Mouse (Mus musculus) midbrain, embryonic 10.5 days (tissue): ENCODE measurements around the gene C1s1. TPM values are rescaled to one million over a fixed set of nuclear protein-coding genes. Genes with fewer than 3 reads are reported as not detected.
"Not testable (repeated sequence)": the region's sequence is repeated elsewhere in the genome, so short reads cannot be mapped to it uniquely, and the experiment has no call there.

Experiments
- DNase-seq: peaks from one replicate; pipeline ENCODE4 v3.0.0-alpha.2; 2017; ENCODE audit warnings: low spot score
- H3K27ac ChIP-seq: fragments of 300-500 bp; sonication (generic); replicated peaks from 2 replicates; pipeline ENCODE4 v1.5.1; 2016; ENCODE audit warnings: mild to moderate bottlenecking
- H3K27me3 ChIP-seq: fragments of 300-500 bp; sonication (generic); 2 replicates; pipeline ENCODE4 v1.6.1; 2016; ENCODE audit warnings: low read depth, mild to moderate bottlenecking; ENCODE audit not compliant: poor library complexity, severe bottlenecking
- H3K36me3 ChIP-seq: fragments of 300-500 bp; sonication (generic); 2 replicates; pipeline ENCODE4 v1.6.1; 2016; ENCODE audit warnings: mild to moderate bottlenecking, moderate library complexity
- H3K4me1 ChIP-seq: fragments of 300-500 bp; sonication (generic); 2 replicates; pipeline ENCODE4 v1.6.1; 2016
- H3K4me3 ChIP-seq: fragments of 300-500 bp; sonication (generic); 2 replicates; pipeline ENCODE4 v1.5.1; 2016; ENCODE audit warnings: mild to moderate bottlenecking, moderate library complexity
- H3K9me3 ChIP-seq: fragments of 300-500 bp; sonication (generic); replicated peaks from 2 replicates; pipeline ENCODE4 v1.6.1; 2016; ENCODE audit warnings: mild to moderate bottlenecking
- WGBS: fragments of 180-500 bp; shearing (Covaris S2); methylation state at CpG from one replicate; pipeline ENCODE4 v1.1.7; 2016; 5-methylcytosine and 5-hydroxymethylcytosine counted together
- polyA plus RNA-seq: library from polyadenylated mRNA; unstranded; fragments of >200 nt; fragmentation: Nextera tagmentation; extraction: Ambion mirVana; gene quantifications from 2 replicates; pipeline ENCODE4 v1.2.1, GENCODE M21; 2016

The C1s1 gene
- polyA plus RNA-seq, 1 experiment from 2014 or later, result 0.37 TPM

DNA sequence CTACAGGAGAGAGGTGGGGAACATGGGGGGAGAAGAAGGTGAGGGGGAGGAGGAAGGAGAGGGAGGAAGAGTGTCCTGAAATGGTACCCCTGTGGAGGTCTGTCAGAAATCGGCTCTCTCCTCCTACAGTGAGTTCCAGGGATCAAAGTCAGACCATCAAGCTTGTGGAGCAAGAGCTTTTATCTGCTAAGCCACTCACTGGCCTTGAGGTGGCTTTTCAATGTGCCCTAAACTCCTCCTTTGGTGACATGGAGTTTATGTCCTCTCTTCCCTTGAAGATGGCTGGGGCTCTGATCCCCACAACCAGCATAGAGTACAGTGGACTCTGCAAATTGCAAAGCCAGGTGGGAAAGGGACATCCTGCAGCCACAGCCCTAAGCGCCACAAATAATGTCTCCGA is 5.8 kb upstream of the C1s1 start:
- whole genome bisulfite sequencing, result 91% methylated on average over 3 of the region's 3 CpGs

DNA sequence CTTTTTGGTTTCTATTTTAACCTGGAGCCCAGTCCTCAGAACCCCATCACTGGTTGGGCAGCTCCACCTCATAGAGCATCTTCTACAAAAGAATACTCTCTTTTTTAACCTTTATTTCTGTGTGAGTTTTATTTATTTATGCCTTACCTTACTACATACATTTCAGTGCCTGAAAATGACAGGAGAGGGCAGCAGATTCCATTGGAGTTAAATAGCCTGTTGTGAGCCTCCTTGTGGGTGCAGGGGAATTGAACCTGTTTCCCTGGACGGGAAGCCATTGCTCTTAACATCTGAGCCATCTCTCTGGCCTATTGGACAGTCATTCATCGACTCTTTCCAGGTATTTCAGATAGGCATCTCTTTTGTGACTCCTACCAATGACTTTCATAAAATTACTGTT is 3.3 kb upstream of the C1s1 start:
- no peak for DNase-seq
- WGBS, result 90% methylated on average over 2 of the region's 2 CpGs
- H3K4me1 ChIP-seq, result no peaks in the 10 kb centered on the region
- H3K36me3 ChIP-seq, result no peaks in the 10 kb centered on the region
- H3K4me3 ChIP-seq, result no peak overlapping the region
- H3K27ac ChIP-seq, result no peak overlapping the region
- peaks cover 7% of the 10 kb centered on the region for H3K9me3 ChIP-seq
- H3K27me3 ChIP-seq, result no peaks in the 10 kb centered on the region

More for the DNA sequence above, 5.8 kb upstream of the C1s1 start:
- peaks cover 18% of the 10 kb centered on the region for H3K9me3 ChIP-seq
- H3K4me1 ChIP-seq, DNase-seq, H3K4me3 ChIP-seq, H3K27ac ChIP-seq, H3K36me3 ChIP-seq, H3K27me3 ChIP-seq: not testable (repeated sequence)

DNA sequence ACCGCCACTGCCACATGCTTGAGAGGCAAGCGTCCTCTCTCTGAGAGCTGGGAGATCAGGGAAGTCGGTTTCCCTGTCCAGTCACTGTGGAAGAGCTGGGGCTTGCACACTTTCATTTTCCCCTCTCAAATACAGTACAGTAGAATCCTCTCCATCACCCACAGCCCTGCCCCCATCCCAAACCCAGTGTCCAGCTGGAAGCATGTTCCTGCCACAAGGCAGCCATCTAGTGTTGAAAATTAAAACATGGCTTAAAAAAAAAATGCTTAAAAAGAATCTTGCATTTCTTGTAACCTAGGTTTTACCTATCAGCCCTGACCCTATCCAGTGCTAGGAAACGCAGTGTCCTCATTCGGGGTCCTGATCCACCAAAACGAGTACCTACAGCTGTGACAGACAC is 2.3 kb upstream of the C1s1 start:
- Histone ChIP-seq H3K4me1 (no peaks in the 10 kb centered on the region), H3K27ac (no peak overlapping the region), H3K4me3 (no peak overlapping the region), H3K36me3 (no peaks in the 10 kb centered on the region), H3K27me3 (no peaks in the 10 kb centered on the region), H3K9me3 (0 out of 2 replicates have a peak, but pooled peaks cover 4% of the 10 kb centered on the region)
- no peak for DNase-seq
- 90% methylated on average over 6 of the region's 6 CpGs for WGBS

DNA sequence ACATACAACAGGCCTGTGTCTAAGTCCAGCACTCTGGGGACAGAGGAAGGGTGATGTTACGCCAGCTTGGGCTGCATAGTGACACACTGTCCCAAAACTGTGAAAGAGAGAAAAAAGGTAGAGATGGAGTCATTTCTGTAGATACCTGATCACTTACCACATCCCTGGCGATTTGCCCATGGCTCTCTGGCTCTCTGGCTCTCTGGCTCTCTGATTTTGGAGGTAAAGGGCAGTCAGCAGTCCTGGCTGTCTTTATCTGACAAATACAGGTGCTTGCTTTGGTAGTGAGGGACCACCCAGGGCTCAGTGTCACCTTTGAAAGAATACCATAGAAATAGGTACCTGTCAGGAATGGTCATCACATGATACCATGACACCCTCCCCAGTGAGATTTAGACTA is 983 bp downstream of the C1s1 start:
- H3K36me3 ChIP-seq, H3K9me3 ChIP-seq, H3K4me1 ChIP-seq, H3K4me3 ChIP-seq, H3K27me3 ChIP-seq, H3K27ac ChIP-seq, DNase-seq: not testable (repeated sequence)
- 82% methylated on average over 2 of the region's 2 CpGs for WGBS

DNA sequence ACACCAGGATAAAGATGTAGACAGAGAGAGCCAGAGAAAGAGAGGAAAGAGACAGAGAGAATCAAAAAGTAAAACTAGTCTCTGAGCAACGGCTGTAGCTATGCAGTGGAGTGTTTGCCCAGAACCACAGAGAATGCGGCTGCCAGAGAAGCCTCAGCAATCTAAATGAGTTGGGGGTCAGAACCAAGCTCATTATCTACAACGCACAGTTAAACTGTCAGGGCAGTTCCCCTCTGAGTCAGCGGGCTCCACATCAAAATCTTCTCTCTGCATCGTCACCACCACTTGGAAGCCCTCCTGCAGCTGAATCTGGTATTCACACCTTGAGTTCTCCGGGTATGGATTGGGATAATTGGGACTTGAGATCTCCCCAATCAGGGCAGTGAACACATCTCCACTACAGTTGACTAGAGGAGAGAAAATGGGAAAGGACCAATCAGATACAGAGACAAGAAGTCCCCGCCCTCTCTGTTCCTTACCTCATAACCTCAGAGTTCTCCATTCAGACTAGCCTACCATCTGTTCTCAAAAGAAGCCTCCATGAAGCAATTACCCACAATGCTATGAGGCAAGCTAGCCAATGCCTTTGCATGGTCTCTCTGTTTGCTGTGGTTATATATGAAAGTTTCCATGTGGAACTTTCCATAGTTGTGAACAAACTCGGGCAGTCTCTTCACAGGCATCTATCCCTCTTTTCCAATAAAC is 5.9 kb downstream of the C1s1 start:
- not testable (repeated sequence) for DNase-seq, H3K27ac ChIP-seq, H3K4me3 ChIP-seq, H3K4me1 ChIP-seq, H3K27me3 ChIP-seq, H3K9me3 ChIP-seq, H3K36me3 ChIP-seq
- 85% methylated on average over 8 of the region's 8 CpGs for WGBS

DNA sequence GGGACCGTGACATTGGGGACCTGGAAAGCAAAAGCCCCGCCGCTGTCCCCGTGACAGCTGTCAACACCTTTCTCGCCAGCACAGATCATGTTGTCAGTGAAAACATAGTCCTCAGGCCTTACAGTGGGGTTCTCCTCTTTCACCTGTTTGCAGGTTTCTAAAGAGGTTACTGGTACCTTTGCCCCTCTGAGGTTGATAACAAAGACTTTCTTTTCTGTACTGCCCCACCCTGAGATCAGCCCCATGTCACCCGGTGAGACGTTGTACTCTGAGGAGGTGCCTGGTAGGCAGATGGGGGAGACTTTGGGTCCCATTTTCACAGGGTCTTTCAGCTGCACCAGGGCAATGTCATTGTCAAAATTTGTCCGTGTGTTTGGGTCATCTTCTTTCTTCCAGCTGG is 11.1 kb downstream of the C1s1 start:
- Histone ChIP-seq H3K27ac (no peak overlapping the region), H3K27me3 (no peaks in the 10 kb centered on the region), H3K4me3 (no peak overlapping the region), H3K4me1 (no peaks in the 10 kb centered on the region), H3K36me3 (no peaks in the 10 kb centered on the region), H3K9me3 (no peaks in the 10 kb centered on the region)
- DNase-seq, result no peak
- WGBS, result 88% methylated on average over 8 of the region's 8 CpGs

DNA sequence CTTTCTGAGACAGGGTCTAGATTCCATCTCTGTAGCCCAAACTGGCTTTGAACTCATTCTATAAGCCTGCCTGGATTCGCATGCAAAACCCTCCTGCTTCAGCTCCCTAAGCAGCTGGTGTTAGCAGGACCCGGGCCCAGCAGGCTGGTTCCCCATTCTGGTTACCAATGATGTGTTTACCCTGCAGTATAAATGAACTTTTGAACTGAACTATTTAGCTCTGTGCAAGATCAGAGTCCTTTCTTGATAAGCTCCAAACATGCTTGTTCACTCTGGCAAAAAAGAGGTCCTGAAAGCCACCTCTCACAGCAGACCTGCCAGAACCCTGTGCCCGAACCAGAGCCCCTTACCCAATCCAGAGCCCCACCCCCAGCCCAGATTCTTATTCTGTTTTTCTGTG is 14.3 kb downstream of the C1s1 start:
- Histone ChIP-seq H3K9me3 (no peaks in the 10 kb centered on the region), H3K4me3 (no peak overlapping the region), H3K27me3 (no peaks in the 10 kb centered on the region), H3K36me3 (no peaks in the 10 kb centered on the region), H3K27ac (no peak overlapping the region), H3K4me1 (no peaks in the 10 kb centered on the region)
- WGBS, result 88% methylated on average over 3 of the region's 3 CpGs
- no peak for DNase-seq

DNA sequence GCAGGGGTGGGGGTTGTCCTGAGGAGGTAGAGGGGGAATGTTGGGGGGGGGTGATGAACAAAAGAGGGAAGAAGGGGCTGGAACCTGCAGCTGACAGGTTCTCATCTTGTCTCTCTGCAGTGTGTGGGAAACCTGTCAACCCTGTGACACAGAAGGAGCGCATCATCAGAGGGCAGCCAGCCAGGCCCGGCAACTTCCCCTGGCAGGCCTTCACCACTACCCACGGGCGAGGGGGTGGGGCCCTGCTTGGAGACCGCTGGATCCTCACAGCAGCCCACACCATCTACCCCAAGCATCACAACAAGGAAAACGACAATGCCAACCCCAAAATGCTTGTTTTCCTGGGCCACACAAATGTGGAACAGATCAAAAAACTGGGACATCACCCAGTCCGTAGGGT is 20.1 kb downstream of the C1s1 start:
- H3K36me3 ChIP-seq, H3K27me3 ChIP-seq, H3K27ac ChIP-seq, H3K9me3 ChIP-seq, DNase-seq, H3K4me3 ChIP-seq, H3K4me1 ChIP-seq: not testable (repeated sequence)
- WGBS, result 80% methylated on average over 7 of the region's 7 CpGs

DNA sequence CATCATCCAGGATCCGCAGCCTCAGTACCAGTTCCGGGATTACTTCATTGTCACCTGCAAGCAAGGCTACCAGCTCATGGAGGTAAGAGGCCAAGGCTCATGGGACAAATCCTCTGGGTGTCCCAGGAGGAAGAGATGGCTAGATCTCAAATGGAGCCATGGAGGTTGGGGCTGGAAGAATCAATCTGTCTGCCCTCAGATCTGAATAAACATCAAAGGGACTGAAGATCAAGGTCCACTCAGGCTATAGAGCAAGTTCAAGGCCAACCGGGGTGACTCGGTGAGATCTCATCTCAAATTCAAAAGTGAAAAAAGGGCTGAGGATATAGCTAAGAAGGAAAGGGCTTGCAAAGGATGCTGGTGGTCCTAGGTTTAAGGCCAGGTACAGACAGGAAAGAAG is 24.4 kb downstream of the C1s1 start:
- not testable (repeated sequence) for DNase-seq, H3K4me3 ChIP-seq, H3K4me1 ChIP-seq, H3K36me3 ChIP-seq, H3K27me3 ChIP-seq, H3K27ac ChIP-seq, H3K9me3 ChIP-seq
- 95% methylated on average over 4 of the region's 4 CpGs for WGBS

DNA sequence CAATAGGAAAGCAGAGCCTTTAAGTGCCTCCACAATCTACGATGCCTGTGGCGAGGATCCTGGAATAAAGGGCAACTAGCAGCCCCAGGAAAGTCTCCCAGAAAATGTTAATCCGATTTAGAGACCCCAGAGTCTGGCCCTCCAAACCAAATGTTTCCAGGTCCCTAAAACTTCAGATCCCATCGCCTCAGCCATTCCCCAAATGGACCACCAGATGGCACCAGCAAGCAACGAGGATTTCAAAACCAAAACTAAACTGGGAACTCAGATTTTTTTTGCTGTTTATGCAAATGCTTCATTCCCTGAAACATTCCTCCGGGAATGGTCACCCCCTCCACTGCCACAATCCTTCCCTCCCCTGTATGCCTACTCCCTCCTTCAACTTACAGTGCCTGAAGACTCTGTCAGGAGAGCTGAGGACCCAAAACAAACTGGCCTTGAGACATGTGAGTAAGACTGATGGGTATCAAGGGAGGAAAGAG is 29.8 kb downstream of the C1s1 start, which contains the start of gene C1ra:
C1ra (plus strand) TSS at position 51 of the 482 bp plus-strand sequence.
- Histone ChIP-seq H3K27ac (no peak within 1 kb of the TSS), H3K4me1 (peaks cover 5% of the 10 kb centered on the region; the same call in 1 of the 2 replicates), H3K4me3 (no peak within 1 kb of the TSS), H3K27me3 (no peaks in the 10 kb centered on the region), H3K9me3 (no peaks in the 10 kb centered on the region), H3K36me3 (no peaks in the 10 kb centered on the region)
- DNase-seq, result peak; percentile 32
- 12% methylated on average over 6 of the region's 6 CpGs for WGBS

DNA sequence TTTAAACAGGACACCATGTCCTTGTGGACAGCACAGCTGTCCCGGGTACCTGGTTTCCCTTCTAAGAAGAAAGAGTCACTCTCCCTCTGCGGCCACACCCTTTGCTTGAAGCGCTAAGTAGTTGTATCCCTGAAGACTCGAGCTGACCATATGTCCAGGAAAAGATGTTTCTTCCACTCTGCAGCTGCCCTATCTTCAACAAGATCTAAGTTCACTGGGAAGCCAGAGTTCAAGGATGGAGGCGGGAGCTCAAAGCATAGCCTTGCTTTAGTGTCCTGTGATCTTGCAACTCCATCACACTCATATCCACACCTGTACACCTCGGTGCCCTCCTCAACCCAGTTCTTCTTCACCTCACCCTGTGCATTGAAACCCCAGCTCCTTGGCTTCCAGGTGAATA is 30.2 kb downstream of the C1s1 start:
- H3K27ac ChIP-seq, result no peak overlapping the region
- WGBS, result 71% methylated on average over 6 of the region's 6 CpGs
- no peaks in the 10 kb centered on the region for H3K36me3 ChIP-seq
- no peaks in the 10 kb centered on the region for H3K9me3 ChIP-seq
- H3K4me3 ChIP-seq, result no peak overlapping the region
- no peaks in the 10 kb centered on the region for H3K27me3 ChIP-seq
- DNase-seq, result no peak
- peaks cover 5% of the 10 kb centered on the region; the same call in 1 of the 2 replicates for H3K4me1 ChIP-seq

DNA sequence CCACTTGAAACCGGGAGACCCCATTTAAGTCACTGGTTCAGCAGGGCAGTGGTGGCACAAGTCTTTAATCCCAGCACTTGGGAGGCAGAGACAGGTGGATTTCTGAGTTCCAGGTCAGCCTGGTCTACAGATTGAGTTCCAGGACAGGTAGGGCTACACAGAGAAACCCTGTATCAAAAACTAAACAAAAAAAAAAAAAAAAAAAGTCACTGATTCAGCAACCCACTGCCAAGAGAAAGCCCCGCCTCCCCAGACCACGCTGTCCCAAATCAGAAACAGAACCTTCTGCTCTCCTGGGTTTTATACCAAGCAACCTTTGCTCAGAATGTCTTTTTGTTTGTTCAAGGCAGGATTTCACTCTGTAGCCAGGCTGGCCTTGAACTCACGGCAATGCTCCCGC is 33.0 kb downstream of the C1s1 start:
- 85% methylated on average over 5 of the region's 5 CpGs for WGBS
- H3K9me3 ChIP-seq, DNase-seq: not testable (repeated sequence)

DNA sequence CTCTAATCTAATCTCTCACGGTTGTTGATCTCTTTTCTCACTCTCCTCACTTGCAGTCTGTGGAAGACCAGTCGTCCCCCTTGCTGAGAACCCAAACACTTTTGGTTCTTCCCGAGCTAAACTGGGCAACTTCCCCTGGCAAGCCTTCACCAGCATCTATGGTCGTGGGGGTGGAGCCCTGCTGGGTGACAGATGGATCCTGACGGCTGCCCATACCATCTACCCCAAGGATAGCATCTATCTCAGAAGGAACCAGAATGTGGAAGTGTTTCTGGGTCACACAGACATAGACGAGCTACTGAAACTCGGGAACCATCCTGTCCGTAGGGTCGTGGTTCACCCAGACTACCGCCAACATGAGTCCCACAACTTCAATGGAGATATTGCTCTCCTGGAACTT is 33.9 kb downstream of the C1s1 start:
- no peak overlapping the region for H3K4me3 ChIP-seq
- no peak for DNase-seq
- 84% methylated on average over 10 of the region's 10 CpGs for WGBS
- peaks cover 5% of the 10 kb centered on the region; the same call in 1 of the 2 replicates for H3K4me1 ChIP-seq
- no peaks in the 10 kb centered on the region for H3K36me3 ChIP-seq
- H3K27me3 ChIP-seq, result no peaks in the 10 kb centered on the region
- H3K27ac ChIP-seq, result no peak overlapping the region
- H3K9me3 ChIP-seq, result no peaks in the 10 kb centered on the region

More for the DNA sequence above, 33.0 kb downstream of the C1s1 start:
- H3K4me3 ChIP-seq, H3K4me1 ChIP-seq, H3K27me3 ChIP-seq, H3K27ac ChIP-seq, H3K36me3 ChIP-seq: not testable (repeated sequence)
